Mouse (Mus musculus) forebrain, embryonic 12.5 days (tissue): ENCODE results near the gene Fra10ac1. TPM values are rescaled to one million over a fixed set of nuclear protein-coding genes. Genes with fewer than 3 reads are reported as not detected.

Source experiments
- ATAC-seq: fragments of 200-750 bp; cut with Nextera tagmentation; 2 replicates; pipeline ENCODE4 v1.8.0; 2017; ENCODE audit warnings: moderate TSS enrichment; ENCODE audit not compliant: low FRiP score
- H3K27ac ChIP-seq: fragments of 300-500 bp; sonication (generic); 2 replicates; pipeline ENCODE4 v1.5.1; 2016; ENCODE audit warnings: mild to moderate bottlenecking
- H3K27me3 ChIP-seq: fragments of 300-500 bp; sonication (generic); 2 replicates; pipeline ENCODE4 v1.6.1; 2016; ENCODE audit warnings: mild to moderate bottlenecking
- H3K36me3 ChIP-seq: fragments of 300-500 bp; sonication (generic); replicated peaks from 2 replicates; pipeline ENCODE4 v1.6.1; 2016; ENCODE audit warnings: mild to moderate bottlenecking
- H3K4me1 ChIP-seq: fragments of 300-500 bp; sonication (generic); 2 replicates; pipeline ENCODE4 v1.6.1; 2016
- H3K4me2 ChIP-seq: fragments of 300-500 bp; sonication (generic); 2 replicates; pipeline ENCODE4 v1.6.1; 2016; ENCODE audit warnings: mild to moderate bottlenecking, moderate library complexity
- H3K4me3 ChIP-seq: fragments of 300-500 bp; sonication (generic); replicated peaks from 2 replicates; pipeline ENCODE4 v1.5.1; 2016; ENCODE audit warnings: mild to moderate bottlenecking
- H3K9ac ChIP-seq: fragments of 300-500 bp; sonication (generic); 2 replicates; pipeline ENCODE4 v1.6.1; 2016; ENCODE audit warnings: mild to moderate bottlenecking
- H3K9me3 ChIP-seq: fragments of 300-500 bp; sonication (generic); 2 replicates; pipeline ENCODE4 v1.6.1; 2016
- WGBS: fragments of 180-500 bp; shearing (Covaris S2); methylation state at CpG from one replicate; pipeline ENCODE4 v1.1.7; 2016; 5-methylcytosine and 5-hydroxymethylcytosine counted together
- polyA plus RNA-seq: library from polyadenylated mRNA; unstranded; fragments of >200 nt; fragmentation: Nextera tagmentation; extraction: Ambion mirVana; gene quantifications from 2 replicates; pipeline ENCODE4 v1.2.1, GENCODE M21; 2016

Gene Fra10ac1
- polyA plus RNA-seq, 1 experiment from 2014 or later, result 51.8 TPM

DNA sequence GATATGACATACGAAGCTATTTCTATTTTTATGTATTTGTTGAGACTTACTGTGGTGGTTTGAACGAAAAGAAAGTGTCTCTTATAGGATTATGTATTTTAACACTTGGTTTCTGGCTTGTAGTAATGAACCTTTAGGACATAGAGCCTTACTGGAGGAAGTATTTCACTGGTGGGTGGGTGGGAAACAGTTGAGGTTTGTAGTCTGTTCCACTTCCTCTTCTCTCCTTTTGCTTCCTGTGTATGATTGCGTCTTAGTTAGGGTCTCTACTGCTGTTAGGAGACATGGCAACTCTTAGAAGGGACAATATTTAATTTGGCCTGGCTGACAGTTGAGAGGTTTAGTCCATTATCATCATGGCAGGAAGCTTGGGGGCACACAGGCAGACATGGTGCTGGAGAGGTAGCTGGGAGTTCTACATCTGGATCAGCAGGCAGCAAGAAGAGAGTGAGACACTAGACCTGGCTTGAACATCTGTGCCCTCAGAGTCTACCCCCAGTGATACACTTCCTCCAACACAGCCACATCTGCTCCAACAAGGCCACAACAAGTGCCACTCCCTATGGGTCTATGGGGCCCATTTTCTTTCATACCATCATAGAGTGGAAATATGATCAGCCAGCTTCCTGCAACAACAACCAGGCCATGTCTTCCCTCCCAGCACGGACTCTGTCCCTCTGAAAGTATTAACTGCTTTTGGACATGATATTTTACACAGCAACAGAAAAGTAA lies 80.2 kb downstream of the Fra10ac1 start:
- 80% methylated on average over 4 of the region's 4 CpGs for WGBS
- Histone ChIP-seq H3K4me2 (no peak overlapping the region), H3K9ac (no peak overlapping the region)

More for the DNA sequence above, 80.2 kb downstream of the Fra10ac1 start:
- Histone ChIP-seq H3K27ac (no peak overlapping the region), H3K9me3 (no peaks in the 10 kb centered on the region), H3K4me1 (no peaks in the 10 kb centered on the region), H3K27me3 (no peaks in the 10 kb centered on the region), H3K36me3 (no peaks in the 10 kb centered on the region), H3K4me3 (no peak overlapping the region)
- ATAC-seq, result no peak

Other genes starting within 250 kb of the Fra10ac1 start
- 2.1 and 2.9 TPM in 2 replicates for gene Myof, start 180.6 kb downstream of the Fra10ac1 start, polyA plus RNA-seq
- 52.9 and 54.7 TPM in 2 replicates for gene Cep55, start 169.1 kb downstream of the Fra10ac1 start, polyA plus RNA-seq
- not detected in 2 replicates for gene Ffar4, start 127.1 kb downstream of the Fra10ac1 start, polyA plus RNA-seq
- 0.75 and 0.94 TPM in 2 replicates for gene Rbp4, start 98.9 kb downstream of the Fra10ac1 start, polyA plus RNA-seq
- not detected in 2 replicates for gene Pde6c, start 91.4 kb downstream of the Fra10ac1 start, polyA plus RNA-seq
- gene Lgi1, start 40.4 kb upstream of the Fra10ac1 start, polyA plus RNA-seq, result 2.1 and 2.4 TPM in 2 replicates
- gene Slc35g1, start 171.8 kb upstream of the Fra10ac1 start, polyA plus RNA-seq, result 4.7 and 5.1 TPM in 2 replicates